Mouse (Mus musculus) limb, embryonic 12.5 days (tissue): ENCODE measurements around the gene Syndig1. TPM values are rescaled to one million over a fixed set of nuclear protein-coding genes. Genes with fewer than 3 reads are reported as not detected.

Experiments
- ATAC-seq: fragments of 200-750 bp; cut with Nextera tagmentation; 2 replicates; pipeline ENCODE4 v1.8.0; 2017; ENCODE audit warnings: low read depth, moderate TSS enrichment; ENCODE audit not compliant: insufficient number of reproducible peaks, insufficient read depth, low FRiP score, low TSS enrichment
- H3K27ac ChIP-seq: fragments of 300-500 bp; sonication (generic); 2 replicates; pipeline ENCODE4 v1.5.1; 2016; ENCODE audit warnings: mild to moderate bottlenecking, moderate library complexity
- H3K27me3 ChIP-seq: fragments of 300-500 bp; sonication (generic); 2 replicates; pipeline ENCODE4 v1.6.1; 2016; ENCODE audit warnings: mild to moderate bottlenecking, moderate library complexity
- H3K36me3 ChIP-seq: fragments of 300-500 bp; sonication (generic); 2 replicates; pipeline ENCODE4 v1.6.1; 2016; ENCODE audit warnings: mild to moderate bottlenecking, moderate library complexity
- H3K4me1 ChIP-seq: fragments of 300-500 bp; sonication (generic); replicated peaks from 2 replicates; pipeline ENCODE4 v1.6.1; 2016
- H3K4me2 ChIP-seq: fragments of 300-500 bp; sonication (generic); 2 replicates; pipeline ENCODE4 v1.6.1; 2016; ENCODE audit warnings: mild to moderate bottlenecking, moderate library complexity
- H3K4me3 ChIP-seq: fragments of 300-500 bp; sonication (generic); replicated peaks from 2 replicates; pipeline ENCODE4 v1.5.1; 2016; ENCODE audit warnings: mild to moderate bottlenecking
- H3K9ac ChIP-seq: fragments of 300-500 bp; sonication (generic); replicated peaks from 2 replicates; pipeline ENCODE4 v1.6.1; 2016; ENCODE audit warnings: mild to moderate bottlenecking, moderate library complexity
- H3K9me3 ChIP-seq: fragments of 300-500 bp; sonication (generic); 2 replicates; pipeline ENCODE4 v1.6.1; 2016; ENCODE audit warnings: mild to moderate bottlenecking, moderate library complexity
- WGBS: fragments of 180-500 bp; shearing (Covaris S2); methylation state at CpG from one replicate; pipeline ENCODE4 v1.1.7; 2016; 5-methylcytosine and 5-hydroxymethylcytosine counted together
- polyA plus RNA-seq: library from polyadenylated mRNA; unstranded; fragments of >200 nt; fragmentation: Nextera tagmentation; extraction: Ambion mirVana; gene quantifications from 2 replicates; pipeline ENCODE4 v1.2.1, GENCODE M21; 2016

The Syndig1 gene
- 8.4 and 8.7 TPM in 2 replicates for polyA plus RNA-seq

GRCm38 (mm10) chr2:149828911-149829310, at the start of gene Syndig1:
Syndig1 (plus strand) TSS chr2:149829211.
- H3K27me3 ChIP-seq = peaks cover 49% of the 10 kb centered on the region
- H3K4me1 ChIP-seq = peaks cover 18% of the 10 kb centered on the region; the same call in 1 of the 2 replicates
- WGBS = 69% methylated on average over 2 of the region's 2 CpGs
- H3K9me3 ChIP-seq = no peaks in the 10 kb centered on the region
- ATAC-seq = no peak
- no peaks in the 10 kb centered on the region for H3K36me3 ChIP-seq
- no peak within 1 kb of the TSS for H3K27ac ChIP-seq
- peak within 1 kb of the TSS; percentile 65 for H3K4me3 ChIP-seq
- H3K4me2 ChIP-seq = peak within 1 kb of the TSS; percentile 97
- peak within 1 kb of the TSS; percentile 66; the same call in 1 of the 2 replicates for H3K9ac ChIP-seq

GRCm38 (mm10) chr2:149798613-149799012, 30.4 kb upstream of the Syndig1 start:
- Histone ChIP-seq H3K9me3 (no peaks in the 10 kb centered on the region), H3K36me3 (no peaks in the 10 kb centered on the region), H3K4me1 (no peaks in the 10 kb centered on the region), H3K4me2 (no peak overlapping the region), H3K27me3 (no peaks in the 10 kb centered on the region), H3K4me3 (no peak overlapping the region), H3K9ac (no peak overlapping the region), H3K27ac (no peak overlapping the region)
- ATAC-seq = 0 out of 2 replicates have a peak, but pooled peaks have one; percentile 56
- WGBS = 37% methylated on average over 3 of the region's 3 CpGs

GRCm38 (mm10) chr2:149804599-149805140, 24.3 kb upstream of the Syndig1 start:
- H3K36me3 ChIP-seq = no peaks in the 10 kb centered on the region
- H3K9me3 ChIP-seq = no peaks in the 10 kb centered on the region
- no peak for ATAC-seq
- 79% methylated on average over 3 of the region's 3 CpGs for WGBS
- no peaks in the 10 kb centered on the region for H3K27me3 ChIP-seq
- H3K4me2 ChIP-seq = no peak overlapping the region
- H3K27ac ChIP-seq = no peak overlapping the region
- H3K9ac ChIP-seq = no peak overlapping the region
- H3K4me1 ChIP-seq = no peaks in the 10 kb centered on the region
- no peak overlapping the region for H3K4me3 ChIP-seq

DNA sequence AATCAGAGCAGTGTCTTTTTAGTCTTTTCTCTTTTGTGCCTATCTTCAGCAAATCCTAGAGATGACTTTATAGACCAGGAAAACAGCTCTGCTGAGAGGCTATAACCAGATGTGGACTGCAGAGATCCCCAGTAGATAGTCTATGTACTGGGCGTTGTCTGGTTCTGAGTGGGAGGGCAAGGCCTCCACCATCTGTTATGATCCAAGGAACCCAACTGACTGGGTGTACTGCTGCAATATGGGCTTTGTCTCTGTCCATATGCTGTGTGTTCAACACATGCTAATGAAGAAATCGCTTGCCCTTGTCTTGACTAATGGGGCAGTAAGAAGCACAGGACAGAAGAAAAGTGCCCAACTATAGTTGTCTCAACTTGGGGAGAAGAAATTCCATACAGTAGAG, 23.8 kb upstream of the Syndig1 start:
- no peak overlapping the region for H3K27ac ChIP-seq
- no peak overlapping the region for H3K4me2 ChIP-seq
- WGBS = 89% methylated on average over 2 of the region's 2 CpGs
- H3K4me1 ChIP-seq = no peaks in the 10 kb centered on the region
- no peak for ATAC-seq
- no peak overlapping the region for H3K9ac ChIP-seq
- H3K36me3 ChIP-seq = no peaks in the 10 kb centered on the region
- H3K27me3 ChIP-seq = no peaks in the 10 kb centered on the region
- H3K9me3 ChIP-seq = no peaks in the 10 kb centered on the region
- H3K4me3 ChIP-seq = no peak overlapping the region

DNA sequence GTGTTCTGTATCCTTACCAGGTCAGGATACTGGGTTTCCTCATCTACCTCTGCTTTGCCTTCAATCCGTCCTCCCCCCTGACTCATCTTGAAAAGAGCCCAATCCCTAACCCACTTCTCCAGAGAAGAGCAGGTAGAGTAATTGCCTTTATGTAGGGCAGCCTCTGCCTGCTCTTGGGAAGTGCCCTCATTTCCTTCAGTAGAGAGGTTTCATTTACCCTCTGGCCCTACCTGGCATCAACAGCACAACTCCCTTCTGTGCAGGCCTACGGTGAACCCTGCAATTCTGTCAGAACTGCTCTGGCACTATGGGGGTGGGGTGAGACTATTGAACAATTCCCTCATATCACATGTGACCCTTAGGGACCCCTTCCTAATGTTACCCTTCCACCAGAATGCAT, 16.1 kb upstream of the Syndig1 start:
- H3K9ac ChIP-seq = no peak overlapping the region

GRCm38 (mm10) chr2:149818395-149818794, 10.6 kb upstream of the Syndig1 start:
- 69% methylated on average over 3 of the region's 3 CpGs for WGBS
- Histone ChIP-seq H3K4me1 (no peaks in the 10 kb centered on the region), H3K27ac (no peak overlapping the region), H3K4me2 (no peak overlapping the region), H3K27me3 (no peaks in the 10 kb centered on the region), H3K4me3 (no peak overlapping the region), H3K9me3 (no peaks in the 10 kb centered on the region), H3K9ac (no peak overlapping the region), H3K36me3 (no peaks in the 10 kb centered on the region)
- ATAC-seq = no peak

More for the DNA sequence above, 16.1 kb upstream of the Syndig1 start:
- no peak overlapping the region for H3K27ac ChIP-seq
- no peaks in the 10 kb centered on the region for H3K27me3 ChIP-seq
- no peak overlapping the region for H3K4me3 ChIP-seq
- 76% methylated on average over 2 of the region's 2 CpGs for WGBS
- no peak for ATAC-seq
- no peaks in the 10 kb centered on the region for H3K36me3 ChIP-seq
- H3K4me2 ChIP-seq = no peak overlapping the region
- no peaks in the 10 kb centered on the region for H3K9me3 ChIP-seq
- H3K4me1 ChIP-seq = no peaks in the 10 kb centered on the region

DNA sequence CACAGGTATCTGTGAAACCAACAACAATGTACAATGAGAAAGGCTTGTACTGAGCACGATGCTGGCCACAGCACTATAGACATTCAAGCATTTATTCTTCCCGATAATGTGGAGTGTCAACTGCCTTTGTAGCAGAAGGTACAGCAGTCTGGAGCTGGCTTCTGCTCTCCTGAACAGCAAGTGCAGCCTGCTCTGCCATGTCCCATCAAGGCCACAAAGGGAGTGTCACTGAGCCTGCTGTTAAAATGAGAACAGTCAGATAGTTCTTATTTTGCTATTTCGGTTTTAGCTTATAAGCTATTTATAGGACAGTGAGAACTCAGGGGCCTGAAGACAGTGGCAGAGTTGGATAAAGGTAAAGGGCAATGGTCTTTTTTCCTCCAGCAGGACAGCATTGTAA, 9.3 kb upstream of the Syndig1 start:
- Histone ChIP-seq H3K4me3 (no peak overlapping the region), H3K27ac (no peak overlapping the region)
- 87% methylated on average over 3 of the region's 3 CpGs for WGBS

DNA sequence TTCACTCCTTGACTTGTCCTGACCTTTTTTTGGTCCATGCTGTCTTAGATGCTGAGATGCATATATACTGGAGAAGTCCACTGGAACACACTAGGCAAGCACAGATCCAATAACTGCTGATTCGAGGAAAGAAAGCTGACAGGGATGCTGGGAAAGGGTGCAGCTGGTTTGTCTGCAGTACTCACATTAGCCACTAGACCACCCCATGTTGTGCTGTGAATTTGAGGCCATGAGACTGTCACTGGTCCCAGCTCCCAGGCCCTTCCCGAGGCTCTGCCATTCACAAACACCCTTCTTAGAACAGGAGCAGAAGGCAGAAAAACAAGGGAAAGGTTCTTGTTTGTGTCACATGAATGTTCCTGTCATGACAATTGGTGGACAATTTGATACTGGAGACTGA, 8.8 kb upstream of the Syndig1 start:
- H3K4me2 ChIP-seq = no peak overlapping the region
- 43% methylated on average over 2 of the region's 2 CpGs for WGBS
- H3K4me3 ChIP-seq = no peak overlapping the region
- H3K9me3 ChIP-seq = no peaks in the 10 kb centered on the region
- no peak overlapping the region for H3K9ac ChIP-seq
- no peaks in the 10 kb centered on the region for H3K36me3 ChIP-seq
- H3K27me3 ChIP-seq = no peaks in the 10 kb centered on the region
- no peak overlapping the region for H3K27ac ChIP-seq
- no peak for ATAC-seq
- no peaks in the 10 kb centered on the region for H3K4me1 ChIP-seq

More for the DNA sequence above, 9.3 kb upstream of the Syndig1 start:
- Histone ChIP-seq H3K4me1 (no peaks in the 10 kb centered on the region), H3K27me3 (no peaks in the 10 kb centered on the region), H3K9ac (no peak overlapping the region), H3K9me3 (no peaks in the 10 kb centered on the region), H3K4me2 (no peak overlapping the region), H3K36me3 (no peaks in the 10 kb centered on the region)
- no peak for ATAC-seq

DNA sequence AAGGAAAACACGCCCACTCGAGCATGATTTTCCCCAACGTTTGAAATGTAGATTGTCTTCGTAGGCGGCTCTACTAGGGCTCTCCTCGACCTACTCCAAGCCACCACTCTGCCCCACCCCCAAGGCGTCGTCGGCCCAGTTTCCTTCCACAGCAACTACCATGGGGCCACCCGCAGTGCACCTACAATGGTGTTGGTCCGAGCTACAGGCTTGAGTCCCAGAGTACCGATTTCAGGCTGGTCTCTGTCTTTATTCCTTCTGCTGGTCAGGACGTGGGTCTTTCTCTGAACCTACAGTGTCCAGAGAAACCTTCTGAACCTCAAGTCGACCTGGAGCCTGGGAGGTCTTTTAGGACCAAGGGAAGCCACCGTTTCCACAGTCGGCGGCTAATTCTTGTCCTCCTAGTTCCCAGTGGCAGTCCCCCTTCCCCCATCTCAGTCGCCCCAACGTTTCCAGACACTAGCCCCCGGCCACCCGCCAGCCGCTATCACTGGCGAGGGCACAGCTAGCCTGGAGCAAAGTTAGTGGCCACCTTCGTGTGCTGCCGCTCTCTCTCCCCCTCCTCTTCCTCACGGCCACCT, 1.0 kb downstream of the Syndig1 start:
- H3K36me3 ChIP-seq = no peaks in the 10 kb centered on the region
- peak overlapping the region; percentile 66 for H3K9ac ChIP-seq
- peaks cover 18% of the 10 kb centered on the region; the same call in 1 of the 2 replicates for H3K4me1 ChIP-seq
- H3K27me3 ChIP-seq = peaks cover 49% of the 10 kb centered on the region
- peak overlapping the region; percentile 97 for H3K4me2 ChIP-seq
- H3K27ac ChIP-seq = no peak overlapping the region
- no peaks in the 10 kb centered on the region for H3K9me3 ChIP-seq
- 1% methylated on average over 26 of the region's 26 CpGs for WGBS
- H3K4me3 ChIP-seq = peak overlapping the region; percentile 65
- peak; percentile 35 for ATAC-seq

GRCm38 (mm10) chr2:149830536-149831458, 1.8 kb downstream of the Syndig1 start, which contains the start of gene C530025M09Rik:
C530025M09Rik (minus strand) TSS chr2:149831213.
- H3K4me3 ChIP-seq = peak within 1 kb of the TSS; percentile 65
- ATAC-seq = peak; percentile 83
- H3K4me1 ChIP-seq = peaks cover 18% of the 10 kb centered on the region; the same call in 1 of the 2 replicates
- H3K9ac ChIP-seq = peak within 1 kb of the TSS; percentile 66
- no peaks in the 10 kb centered on the region for H3K9me3 ChIP-seq
- no peak within 1 kb of the TSS for H3K27ac ChIP-seq
- peaks cover 49% of the 10 kb centered on the region for H3K27me3 ChIP-seq
- WGBS = under 1% methylated on average over 77 of the region's 82 CpGs
- no peaks in the 10 kb centered on the region for H3K36me3 ChIP-seq
- H3K4me2 ChIP-seq = peak within 1 kb of the TSS; percentile 97
